Mouse (Mus musculus) spleen, postnatal 10 days (tissue): ENCODE data around the gene Gm45785.
A peak's percentile ranks its signal among the peaks of the same experiment; 100 is the strongest.
"Not testable (repeated sequence)": the region's sequence is repeated elsewhere in the genome, so short reads cannot be mapped to it uniquely, and the experiment has no call there.

Source experiments
- DNase-seq, 2 experiments: peaks; one replicate each; pipeline ENCODE4 v3.0.0; 2021 to 2022; ENCODE audit warnings: low spot score in 2 of 2

The Gm45785 gene

DNA sequence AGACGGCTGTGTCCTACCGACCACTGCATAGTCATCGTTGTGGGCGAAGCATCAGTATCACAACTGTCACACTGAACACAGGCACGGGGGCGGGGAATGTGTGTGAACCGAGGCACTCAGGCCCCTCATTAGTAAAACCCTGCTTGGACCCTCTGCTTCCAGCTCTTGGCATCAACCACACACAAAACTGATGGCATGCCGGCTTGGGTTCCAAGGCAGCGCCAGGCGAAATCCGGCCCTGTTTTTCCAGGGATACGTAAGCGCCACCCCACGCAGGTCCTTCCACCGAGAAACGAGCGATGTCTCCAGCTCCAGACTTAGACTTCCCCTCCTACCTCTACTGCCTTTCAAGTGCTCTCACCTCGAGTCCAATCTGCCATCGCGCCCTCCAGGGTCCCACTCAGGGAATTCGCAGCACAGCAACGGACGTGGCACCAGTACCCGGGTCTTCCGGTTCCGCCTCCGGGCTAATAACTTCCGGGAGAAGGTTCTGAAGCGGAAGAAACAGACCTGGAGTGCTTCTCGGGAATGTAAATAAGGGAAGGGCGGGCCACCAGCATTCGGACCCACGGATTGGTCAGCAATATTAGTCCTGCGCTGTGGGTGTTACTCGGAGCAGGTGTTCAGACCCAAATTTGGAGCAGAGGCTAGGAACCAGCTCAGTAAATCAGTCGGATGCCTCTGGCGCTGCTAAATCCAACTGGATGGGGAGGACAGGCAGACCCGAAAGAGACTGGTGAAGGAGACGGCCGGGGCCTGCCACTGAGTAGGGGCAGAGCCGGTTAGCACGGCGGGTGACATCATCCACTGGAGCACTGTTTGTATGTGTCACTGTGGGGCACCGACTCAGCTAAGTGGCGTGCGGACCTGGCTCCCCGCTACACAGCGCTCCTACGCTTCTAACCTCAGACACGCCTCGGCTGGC, at the start of gene Gm45785:
Gene Gm45785, minus strand, starts transcription at position 472 of the 925 bp plus-strand sequence.
- DNase-seq, result peak; percentile 76

- no peak for DNase-seq
These were observed 49.5 kb upstream of the Gm45785 start for GRCm38 (mm10) chr7:140905642-140906081.

DNA sequence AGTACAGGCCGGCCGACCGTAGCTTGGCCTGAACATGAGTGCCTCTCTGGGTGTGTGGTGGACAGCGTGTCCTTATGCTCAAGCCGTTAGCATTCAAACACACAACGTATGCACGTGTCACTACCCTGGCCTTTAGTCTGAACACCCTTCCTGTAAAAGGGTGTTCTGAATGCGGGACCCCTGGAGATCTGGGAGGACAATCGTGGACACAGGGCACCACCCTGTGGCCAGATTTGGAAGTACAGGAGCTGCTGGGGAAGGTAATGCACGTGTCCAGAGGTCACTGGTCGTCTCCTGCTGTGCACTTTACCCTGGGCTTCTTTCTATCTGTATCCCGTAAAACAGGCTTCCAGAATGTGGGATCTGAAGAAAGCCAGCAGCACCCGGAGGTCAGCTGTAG, 47.1 kb upstream of the Gm45785 start:
- DNase-seq, result peak; percentile 76 to 86

DNA sequence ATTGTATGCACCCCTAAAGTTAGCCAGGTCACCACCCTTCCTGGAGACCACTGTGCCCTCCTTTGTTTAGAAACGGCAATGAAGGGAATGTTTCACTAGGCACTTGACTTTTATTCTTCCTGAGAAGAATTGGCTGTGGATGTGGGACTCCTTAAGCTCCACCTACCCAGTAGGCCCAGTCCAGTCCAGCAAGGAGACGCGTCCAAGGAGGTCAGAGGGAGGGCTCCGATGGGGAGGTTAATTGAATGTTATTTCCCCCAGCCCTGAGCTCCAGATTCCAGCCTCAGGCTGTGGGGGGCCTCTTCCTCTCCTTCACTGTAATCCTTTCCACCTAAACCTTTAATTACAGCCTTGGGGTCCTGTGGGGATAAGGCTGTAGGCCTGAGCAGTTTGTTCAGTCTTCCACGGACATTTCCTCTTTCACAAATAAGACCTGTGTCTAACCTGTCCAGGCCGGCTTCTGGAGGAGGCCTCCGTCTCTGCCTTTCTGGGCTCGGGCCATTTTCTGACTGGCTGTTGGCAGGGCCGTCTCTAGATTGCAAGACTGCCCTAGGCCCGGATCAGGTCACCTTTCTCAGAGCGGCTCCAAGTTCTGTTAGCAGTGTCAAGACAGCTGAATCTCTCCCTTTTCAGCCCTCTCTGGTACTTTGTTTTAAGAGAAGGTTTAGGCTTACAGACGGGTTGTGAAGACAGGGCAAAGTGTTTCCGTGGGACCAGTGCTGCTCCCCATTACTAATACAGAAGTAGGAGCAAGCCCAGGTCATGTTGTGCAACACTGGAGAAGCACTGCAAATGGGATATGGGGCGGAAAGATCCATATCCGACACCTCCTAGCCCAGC, 46.1 kb upstream of the Gm45785 start:
- no peak for DNase-seq

DNA sequence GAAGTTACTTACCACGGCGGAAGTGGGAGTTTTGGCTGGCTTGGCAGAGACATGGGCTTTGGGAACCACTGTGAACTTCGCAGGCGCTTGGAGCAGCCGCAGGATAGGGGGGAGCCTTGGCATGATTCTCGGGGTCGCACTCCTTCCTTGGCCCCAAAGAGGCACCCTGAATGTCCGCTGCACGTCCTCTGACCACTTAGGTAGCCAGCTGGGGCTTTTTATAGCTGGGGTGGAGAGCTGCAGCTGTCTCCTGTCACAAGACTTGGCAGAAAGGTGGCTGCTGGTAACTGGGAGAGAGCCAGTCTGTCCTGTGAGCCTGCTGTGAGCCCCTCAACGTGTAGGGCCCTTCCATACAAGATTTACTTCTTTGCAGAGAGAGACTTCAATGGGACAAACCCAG, 44.1 kb upstream of the Gm45785 start, which contains the start of gene Cox8b:
Gene Cox8b, minus strand, starts transcription at position 227 of the 400 bp plus-strand sequence.
- DNase-seq, result no peak

DNA sequence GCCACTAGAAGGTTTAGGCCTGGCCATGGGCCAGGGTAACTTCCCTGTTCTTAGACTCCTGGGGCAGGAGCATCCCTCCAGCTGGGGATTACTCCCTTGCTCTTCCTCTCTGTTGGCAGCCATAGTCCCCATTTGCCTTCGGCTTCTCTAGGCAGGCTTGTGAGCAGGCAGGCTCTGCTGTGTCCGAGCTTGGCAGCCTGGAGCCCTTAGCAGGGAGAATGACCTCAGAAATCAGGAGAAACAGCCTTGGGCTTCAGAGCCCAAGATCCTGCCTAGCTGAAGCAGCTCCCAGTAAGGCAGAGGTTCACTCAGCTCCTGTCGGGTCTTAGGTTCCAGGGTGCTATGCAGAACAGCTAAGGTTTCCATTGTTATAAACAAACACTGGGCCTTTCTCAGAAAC, 43.0 kb upstream of the Gm45785 start:
- no peak for DNase-seq

GRCm38 (mm10) chr7:140897863-140898262, 41.7 kb upstream of the Gm45785 start:
- DNase-seq, result no peak

DNA sequence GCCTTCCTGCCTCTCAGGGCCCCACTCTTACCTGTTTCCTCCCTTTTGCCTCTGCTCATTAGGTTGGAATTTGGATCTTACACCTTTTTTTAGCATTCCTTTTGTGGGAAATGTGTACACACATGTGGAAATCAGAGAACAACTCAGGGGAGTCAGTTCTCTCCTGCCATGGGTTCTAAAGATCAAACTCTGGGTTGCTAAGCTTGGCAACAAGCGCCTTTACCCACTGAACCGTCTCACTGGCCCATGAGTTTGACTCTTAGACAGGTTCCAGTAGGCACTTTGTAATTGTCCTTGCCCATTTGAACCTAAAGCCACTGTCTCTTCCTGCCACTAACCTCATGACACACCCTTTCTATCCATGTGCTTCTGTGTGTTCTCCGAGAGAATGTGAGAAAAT, 38.5 kb upstream of the Gm45785 start:
- no peak for DNase-seq

GRCm38 (mm10) chr7:140894031-140894430, 37.9 kb upstream of the Gm45785 start:
- DNase-seq, result no peak

GRCm38 (mm10) chr7:140890636-140891035, 34.5 kb upstream of the Gm45785 start:
- DNase-seq, result not testable (repeated sequence)

DNA sequence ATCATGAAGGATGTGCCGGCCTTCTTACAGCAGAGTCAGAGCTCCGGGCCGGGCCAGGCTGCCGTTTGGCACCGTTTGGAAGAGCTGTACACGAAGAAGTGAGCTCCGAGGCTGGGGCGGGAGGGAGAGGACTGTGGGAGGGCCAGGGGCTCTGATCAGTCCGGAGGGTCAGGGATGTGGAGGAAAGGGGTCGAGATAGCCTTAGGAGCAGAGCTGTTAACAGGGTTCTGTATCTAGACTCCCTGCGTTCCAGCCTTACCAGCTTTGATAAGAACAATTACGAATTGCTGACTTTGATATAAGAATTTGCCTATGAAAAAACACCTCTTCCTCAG, 26.3 kb upstream of the Gm45785 start:
- no peak for DNase-seq

GRCm38 (mm10) chr7:140881696-140882468, 25.8 kb upstream of the Gm45785 start, which contains the start of the genes Psmd13 and Sirt3:
Gene Psmd13, plus strand, starts transcription at chr7:140881968.
Gene Sirt3, minus strand, starts transcription at chr7:140882309.
- DNase-seq, result peak; percentile 95 to 98

- DNase-seq, result no peak
These were observed 24.9 kb upstream of the Gm45785 start for GRCm38 (mm10) chr7:140880865-140881515.

DNA sequence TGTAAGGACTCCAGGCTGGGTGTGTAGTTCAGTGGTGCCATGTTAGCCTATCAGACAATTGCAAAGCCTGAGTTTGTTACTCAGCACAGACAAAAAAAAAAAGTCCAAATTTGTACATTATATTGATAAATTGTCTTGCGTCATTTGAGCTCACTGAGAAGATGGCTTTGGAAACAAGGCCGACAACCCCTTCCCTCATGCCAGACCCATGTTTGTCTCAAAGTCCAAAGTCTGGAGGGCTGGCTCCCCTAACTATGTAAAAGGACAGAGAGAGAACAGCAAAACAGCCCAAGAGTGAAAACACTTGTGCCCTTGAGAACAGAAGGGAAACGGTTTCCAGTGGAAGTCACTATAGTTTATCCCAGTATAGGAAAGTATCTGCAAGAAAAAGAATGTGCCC, 24.3 kb upstream of the Gm45785 start:
- no peak for DNase-seq

- DNase-seq, result no peak
These were observed 23.2 kb upstream of the Gm45785 start for GRCm38 (mm10) chr7:140879355-140879754.

DNA sequence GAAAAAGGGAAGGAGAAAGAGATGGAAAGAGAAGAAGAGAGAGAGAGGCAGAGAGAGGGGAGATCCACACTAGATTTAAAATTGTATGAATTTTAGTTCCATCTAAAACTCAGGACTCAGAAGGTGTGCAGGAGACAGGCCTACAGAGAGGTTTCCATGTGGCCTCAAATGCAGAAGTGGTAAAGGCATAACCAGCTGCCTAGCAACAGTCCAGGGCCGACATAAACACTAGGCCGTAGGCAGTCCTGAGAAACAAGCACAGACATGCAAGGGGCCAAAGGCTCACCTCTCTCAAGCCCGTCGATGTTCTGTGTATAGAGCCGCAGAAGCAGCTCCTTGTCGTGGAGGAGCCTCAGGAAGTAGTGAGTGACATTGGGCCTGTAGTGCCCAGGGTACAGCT, 21.2 kb upstream of the Gm45785 start:
- DNase-seq, result no peak

- DNase-seq, result no peak
These were observed 18.1 kb upstream of the Gm45785 start for GRCm38 (mm10) chr7:140874224-140874623.

GRCm38 (mm10) chr7:140864761-140865160, 8.6 kb upstream of the Gm45785 start:
- no peak for DNase-seq

GRCm38 (mm10) chr7:140860728-140861127, 4.6 kb upstream of the Gm45785 start:
- DNase-seq, result no peak

GRCm38 (mm10) chr7:140859997-140860396, 3.9 kb upstream of the Gm45785 start:
- DNase-seq, result no peak

GRCm38 (mm10) chr7:140858746-140859145, 2.6 kb upstream of the Gm45785 start:
- no peak for DNase-seq
